Mouse (Mus musculus) embryonic facial prominence, embryonic 15.5 days (tissue): ENCODE measurements around the gene Cd99l2. TPM values are rescaled to one million over a fixed set of nuclear protein-coding genes. Genes with fewer than 3 reads are reported as not detected.

Experiments used
- ATAC-seq: fragments of 200-750 bp; cut with Nextera tagmentation; 2 replicates; pipeline ENCODE4 v1.8.0; 2017; ENCODE audit warnings: low read depth, moderate TSS enrichment; ENCODE audit not compliant: insufficient number of reproducible peaks, low FRiP score, low TSS enrichment
- H3K27ac ChIP-seq: fragments of 300-500 bp; sonication (generic); replicated peaks from 2 replicates; pipeline ENCODE4 v1.5.1; 2015; ENCODE audit warnings: mild to moderate bottlenecking, inconsistent platforms
- H3K27me3 ChIP-seq: fragments of 300-500 bp; sonication (generic); 2 replicates; pipeline ENCODE4 v1.6.1; 2015; ENCODE audit warnings: inconsistent platforms
- H3K36me3 ChIP-seq: fragments of 300-500 bp; sonication (generic); 2 replicates; pipeline ENCODE4 v1.6.1; 2015; ENCODE audit warnings: mild to moderate bottlenecking, inconsistent platforms
- H3K4me1 ChIP-seq: fragments of 300-500 bp; sonication (generic); 2 replicates; pipeline ENCODE4 v1.6.1; 2015; ENCODE audit warnings: inconsistent platforms
- H3K4me2 ChIP-seq: fragments of 300-500 bp; sonication (generic); replicated peaks from 2 replicates; pipeline ENCODE4 v1.6.1; 2015; ENCODE audit warnings: mild to moderate bottlenecking, inconsistent platforms
- H3K4me3 ChIP-seq: fragments of 300-500 bp; sonication (generic); replicated peaks from 2 replicates; pipeline ENCODE4 v1.5.1; 2015; ENCODE audit warnings: mild to moderate bottlenecking, inconsistent platforms
- H3K9ac ChIP-seq: fragments of 300-500 bp; sonication (generic); 2 replicates; pipeline ENCODE4 v1.6.1; 2015; ENCODE audit warnings: inconsistent platforms
- H3K9me3 ChIP-seq: fragments of 300-500 bp; sonication (generic); replicated peaks from 2 replicates; pipeline ENCODE4 v1.6.1; 2016; ENCODE audit warnings: inconsistent platforms
- WGBS: fragments of 180-500 bp; shearing (Covaris S2); methylation state at CpG from one replicate; pipeline ENCODE4 v1.1.7; 2015; 5-methylcytosine and 5-hydroxymethylcytosine counted together
- polyA plus RNA-seq: library from polyadenylated mRNA; unstranded; fragments of >200 nt; fragmentation: Nextera tagmentation; extraction: Ambion mirVana; gene quantifications from 2 replicates; pipeline ENCODE4 v1.2.1, GENCODE M21; 2015

Gene Cd99l2
- polyA plus RNA-seq, 1 experiment from 2014 or later: 36.4 TPM

GRCm38 (mm10) chrX:71467491-71467890 lies 25.2 kb downstream of the Cd99l2 start:
- no peak overlapping the region for H3K4me3 ChIP-seq
- ATAC-seq: no peak
- no peaks in the 10 kb centered on the region for H3K36me3 ChIP-seq
- no peak overlapping the region for H3K4me2 ChIP-seq
- no peaks in the 10 kb centered on the region for H3K4me1 ChIP-seq
- H3K9me3 ChIP-seq: no peaks in the 10 kb centered on the region
- no peaks in the 10 kb centered on the region for H3K27me3 ChIP-seq
- H3K27ac ChIP-seq: no peak overlapping the region
- H3K9ac ChIP-seq: no peak overlapping the region
- WGBS: 88% methylated on average over 3 of the region's 3 CpGs

- Histone ChIP-seq H3K4me3 (no peak overlapping the region), H3K27me3 (no peaks in the 10 kb centered on the region), H3K9ac (no peak overlapping the region), H3K27ac (no peak overlapping the region), H3K9me3 (no peaks in the 10 kb centered on the region), H3K4me1 (no peaks in the 10 kb centered on the region), H3K4me2 (no peak overlapping the region), H3K36me3 (no peaks in the 10 kb centered on the region)
- 69% methylated on average over 1 of the region's 1 CpGs for WGBS
- ATAC-seq: no peak
Observed at GRCm38 (mm10) chrX:71465417-71465816, 27.2 kb downstream of the Cd99l2 start.

GRCm38 (mm10) chrX:71464138-71464826 lies 28.4 kb downstream of the Cd99l2 start:
- Histone ChIP-seq H3K9ac (no peak overlapping the region), H3K27ac (no peak overlapping the region), H3K9me3 (no peaks in the 10 kb centered on the region), H3K27me3 (no peaks in the 10 kb centered on the region), H3K4me3 (no peak overlapping the region), H3K4me1 (no peaks in the 10 kb centered on the region), H3K36me3 (no peaks in the 10 kb centered on the region), H3K4me2 (no peak overlapping the region)
- ATAC-seq: no peak
- WGBS: 79% methylated on average over 7 of the region's 7 CpGs

- H3K9ac ChIP-seq: no peak overlapping the region
- WGBS: 68% methylated on average over 6 of the region's 6 CpGs
- no peak for ATAC-seq
- no peak overlapping the region for H3K27ac ChIP-seq
- H3K27me3 ChIP-seq: no peaks in the 10 kb centered on the region
- H3K4me2 ChIP-seq: no peak overlapping the region
- H3K4me1 ChIP-seq: no peaks in the 10 kb centered on the region
- no peak overlapping the region for H3K4me3 ChIP-seq
- no peaks in the 10 kb centered on the region for H3K36me3 ChIP-seq
- H3K9me3 ChIP-seq: no peaks in the 10 kb centered on the region
Observed at GRCm38 (mm10) chrX:71456078-71456737, 36.4 kb downstream of the Cd99l2 start.

GRCm38 (mm10) chrX:71442916-71443315 lies 49.7 kb downstream of the Cd99l2 start:
- H3K4me1 ChIP-seq: no peaks in the 10 kb centered on the region
- H3K4me2 ChIP-seq: no peak overlapping the region
- H3K27me3 ChIP-seq: no peaks in the 10 kb centered on the region
- no peak overlapping the region for H3K4me3 ChIP-seq
- no peaks in the 10 kb centered on the region for H3K9me3 ChIP-seq
- ATAC-seq: no peak
- no peaks in the 10 kb centered on the region; the same call in 1 of the 2 replicates for H3K36me3 ChIP-seq
- H3K27ac ChIP-seq: no peak overlapping the region
- 72% methylated on average over 5 of the region's 5 CpGs for WGBS
- H3K9ac ChIP-seq: no peak overlapping the region

- H3K4me3 ChIP-seq: no peak overlapping the region
- no peaks in the 10 kb centered on the region for H3K4me1 ChIP-seq
- H3K9ac ChIP-seq: no peak overlapping the region
- no peak overlapping the region for H3K4me2 ChIP-seq
- ATAC-seq: no peak
- whole genome bisulfite sequencing: 82% methylated on average over 6 of the region's 6 CpGs
- no peaks in the 10 kb centered on the region for H3K27me3 ChIP-seq
- no peak overlapping the region for H3K27ac ChIP-seq
- H3K9me3 ChIP-seq: no peaks in the 10 kb centered on the region
- no peaks in the 10 kb centered on the region; the same call in 1 of the 2 replicates for H3K36me3 ChIP-seq
Observed at GRCm38 (mm10) chrX:71439473-71439872, 53.2 kb downstream of the Cd99l2 start.

GRCm38 (mm10) chrX:71435542-71435941 lies 57.1 kb downstream of the Cd99l2 start:
- Histone ChIP-seq H3K27ac (no peak overlapping the region), H3K9ac (no peak overlapping the region), H3K36me3 (no peaks in the 10 kb centered on the region; the same call in 1 of the 2 replicates), H3K27me3 (no peaks in the 10 kb centered on the region), H3K9me3 (no peaks in the 10 kb centered on the region), H3K4me2 (no peak overlapping the region), H3K4me3 (no peak overlapping the region), H3K4me1 (no peaks in the 10 kb centered on the region)
- ATAC-seq: no peak
- 83% methylated on average over 2 of the region's 2 CpGs for WGBS

- H3K9ac ChIP-seq: no peak overlapping the region
- no peaks in the 10 kb centered on the region for H3K27me3 ChIP-seq
- H3K4me3 ChIP-seq: no peak overlapping the region
- H3K4me2 ChIP-seq: no peak overlapping the region
- 55% methylated on average over 8 of the region's 8 CpGs for WGBS
- H3K4me1 ChIP-seq: no peaks in the 10 kb centered on the region
- no peak for ATAC-seq
- H3K9me3 ChIP-seq: no peaks in the 10 kb centered on the region
- H3K36me3 ChIP-seq: no peaks in the 10 kb centered on the region; the same call in 1 of the 2 replicates
- H3K27ac ChIP-seq: no peak overlapping the region
Observed at GRCm38 (mm10) chrX:71434860-71435259, 57.8 kb downstream of the Cd99l2 start.

- ATAC-seq: no peak
- Histone ChIP-seq H3K4me3 (no peak overlapping the region), H3K9me3 (no peaks in the 10 kb centered on the region), H3K36me3 (no peaks in the 10 kb centered on the region; the same call in 1 of the 2 replicates), H3K27ac (no peak overlapping the region), H3K4me1 (no peaks in the 10 kb centered on the region), H3K9ac (no peak overlapping the region), H3K4me2 (no peak overlapping the region), H3K27me3 (no peaks in the 10 kb centered on the region)
- 65% methylated on average over 1 of the region's 1 CpGs for WGBS
Observed at GRCm38 (mm10) chrX:71434448-71434847, 58.2 kb downstream of the Cd99l2 start.

- no peaks in the 10 kb centered on the region for H3K4me1 ChIP-seq
- no peaks in the 10 kb centered on the region for H3K36me3 ChIP-seq
- no peaks in the 10 kb centered on the region for H3K27me3 ChIP-seq
- no peak for ATAC-seq
- H3K27ac ChIP-seq: no peak overlapping the region
- H3K4me3 ChIP-seq: no peak overlapping the region
- 84% methylated on average over 5 of the region's 5 CpGs for WGBS
- H3K9ac ChIP-seq: no peak overlapping the region
- H3K9me3 ChIP-seq: no peaks in the 10 kb centered on the region
- no peak overlapping the region for H3K4me2 ChIP-seq
Observed at GRCm38 (mm10) chrX:71430900-71431299, 61.7 kb downstream of the Cd99l2 start.

GRCm38 (mm10) chrX:71427491-71427890 lies 65.2 kb downstream of the Cd99l2 start:
- no peaks in the 10 kb centered on the region for H3K4me1 ChIP-seq
- H3K9me3 ChIP-seq: no peaks in the 10 kb centered on the region
- H3K36me3 ChIP-seq: no peaks in the 10 kb centered on the region
- no peak overlapping the region for H3K4me3 ChIP-seq
- H3K27me3 ChIP-seq: no peaks in the 10 kb centered on the region
- no peak overlapping the region for H3K27ac ChIP-seq
- ATAC-seq: no peak
- H3K9ac ChIP-seq: no peak overlapping the region
- H3K4me2 ChIP-seq: no peak overlapping the region
